Mouse (Mus musculus) small intestine, adult 2 months (tissue): ENCODE data around the gene S100z. TPM values are rescaled to one million over a fixed set of nuclear protein-coding genes. Genes with fewer than 3 reads are reported as not detected.
A peak's percentile ranks its signal among the peaks of the same experiment; 100 is the strongest.

Experiments used
- H3K27ac ChIP-seq: fragments of 200-500 bp; 2 replicates; pipeline ENCODE4 v1.5.1; 2012; ENCODE audit warnings: low read depth, low read length, control low read depth, inconsistent platforms; ENCODE audit not compliant: insufficient read depth
- H3K27me3 ChIP-seq: fragments of 200-500 bp; 2 replicates; pipeline ENCODE4 v1.6.1; 2012; ENCODE audit warnings: mild to moderate bottlenecking, moderate library complexity, low read length, inconsistent platforms; ENCODE audit not compliant: control insufficient read depth, insufficient read depth
- H3K36me3 ChIP-seq: fragments of 200-500 bp; 2 replicates; pipeline ENCODE4 v1.6.1; 2012; ENCODE audit warnings: mild to moderate bottlenecking, low read length, control low read depth, inconsistent platforms; ENCODE audit not compliant: control insufficient read depth, insufficient read depth
- H3K4me1 ChIP-seq: fragments of 200-500 bp; 2 replicates; pipeline ENCODE4 v1.6.1; 2012; ENCODE audit warnings: low read length, inconsistent platforms, mixed read lengths; ENCODE audit not compliant: control insufficient read depth, insufficient read depth, insufficient read length
- H3K4me3 ChIP-seq: fragments of 200-500 bp; 2 replicates; pipeline ENCODE4 v1.5.1; 2012; ENCODE audit warnings: low read depth, mild to moderate bottlenecking, control low read depth, inconsistent platforms, low read length, moderate library complexity
- CTCF ChIP-seq: fragments of 200-500 bp; IDR thresholded peaks from 2 replicates; pipeline ENCODE4 v1.5.1; 2012; ENCODE audit warnings: low read depth, mild to moderate bottlenecking, control low read depth, inconsistent platforms, low read length, moderate library complexity, mixed read lengths; ENCODE audit not compliant: insufficient replicate concordance, insufficient read length; ENCODE audit errors: extremely low read depth
- POLR2A ChIP-seq: fragments of 200-500 bp; IDR thresholded peaks from 2 replicates; pipeline ENCODE4 v1.6.1; 2012; ENCODE audit warnings: low read depth, mild to moderate bottlenecking, control low read depth, inconsistent platforms, low read length, moderate library complexity
- WGBS: fragments of 180-500 bp; shearing (Covaris S2); methylation state at CpG from one replicate; pipeline ENCODE4 v1.1.7; 2018; 5-methylcytosine and 5-hydroxymethylcytosine counted together
- polyA plus RNA-seq: library from polyadenylated mRNA; depleted of rRNA; stranded (reverse); fragments of >200 nt; gene quantifications from 2 replicates; pipeline ENCODE4 v1.2.3, GENCODE M21; 2012

The S100z gene
- polyA plus RNA-seq, 1 experiment, result not detected

DNA sequence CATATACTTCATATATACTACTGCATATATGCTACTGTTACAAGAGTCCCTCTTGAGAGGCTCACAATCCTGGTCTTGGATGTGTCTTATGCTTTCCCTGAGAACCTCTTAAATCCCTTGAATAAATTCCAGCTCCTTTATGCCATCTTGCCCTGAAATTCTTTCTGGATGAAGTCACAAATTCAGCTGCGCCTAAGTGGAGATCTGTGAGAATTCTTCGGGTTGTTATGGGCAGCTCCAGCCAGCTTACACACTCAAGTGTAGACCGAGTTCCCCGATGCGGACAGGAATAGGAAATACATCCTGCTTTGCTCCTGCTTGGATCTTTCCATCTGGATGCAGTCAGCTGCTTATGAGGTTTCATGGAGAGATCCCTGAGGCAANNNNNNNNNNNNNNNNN is 6.1 kb upstream of the S100z start:
- TF ChIP-seq CTCF (no peak), POLR2A (no peak)
- H3K4me3 ChIP-seq, result no peak overlapping the region
- no peaks in the 10 kb centered on the region for H3K36me3 ChIP-seq
- H3K4me1 ChIP-seq, result peaks cover 3% of the 10 kb centered on the region; the same call in 1 of the 2 replicates
- H3K27ac ChIP-seq, result no peak overlapping the region
- no peaks in the 10 kb centered on the region for H3K27me3 ChIP-seq
- WGBS, result 64% methylated on average over 5 of the region's 5 CpGs

DNA sequence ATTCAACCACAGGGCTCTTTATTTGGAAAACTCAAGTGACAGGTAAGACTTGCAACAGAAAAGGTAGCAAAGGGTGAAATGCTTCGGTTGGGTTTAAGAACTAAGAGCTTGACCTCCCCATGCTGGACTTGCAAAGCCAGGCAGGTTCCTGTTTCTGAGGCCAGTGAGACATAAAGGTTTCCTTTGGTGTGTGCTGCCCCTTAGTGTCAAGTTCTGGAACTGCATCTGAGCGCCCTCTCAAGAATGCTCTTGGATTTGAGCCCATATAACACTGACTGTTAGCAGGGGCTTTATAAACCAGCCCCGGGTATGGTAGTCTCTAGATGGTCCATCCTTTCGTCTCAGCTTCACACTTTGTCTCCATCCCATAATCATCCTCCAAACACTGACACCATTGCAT is 2.9 kb upstream of the S100z start:
- no peaks in the 10 kb centered on the region for H3K4me1 ChIP-seq
- H3K27ac ChIP-seq, result no peak overlapping the region
- 4% methylated on average over 4 of the region's 4 CpGs for WGBS
- H3K27me3 ChIP-seq, result no peaks in the 10 kb centered on the region
- H3K36me3 ChIP-seq, result no peaks in the 10 kb centered on the region
- TF ChIP-seq POLR2A (no peak), CTCF (peak; percentile 68; the same call in 1 of the 2 replicates)
- H3K4me3 ChIP-seq, result no peak overlapping the region

DNA sequence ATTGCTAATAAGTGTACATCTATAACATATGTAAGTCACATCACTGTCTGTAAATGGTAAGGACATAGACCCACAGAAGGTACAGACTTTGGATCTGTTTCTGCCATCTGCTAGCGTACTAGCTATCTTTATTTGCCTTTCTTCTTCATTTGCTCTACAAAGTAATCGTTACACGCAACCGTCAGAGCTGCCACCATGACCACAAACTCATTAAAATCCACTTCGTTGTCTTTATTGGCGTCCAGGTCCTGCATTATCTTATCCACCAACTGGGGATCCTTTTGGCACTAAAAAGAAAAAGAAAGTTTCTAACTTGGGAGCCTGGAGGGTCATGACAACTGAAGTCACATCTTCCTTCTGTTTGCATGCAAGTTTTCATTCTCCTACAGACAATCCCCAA is 1.3 kb downstream of the S100z start:
- Histone ChIP-seq H3K36me3 (no peaks in the 10 kb centered on the region), H3K27ac (no peak overlapping the region), H3K4me1 (no peaks in the 10 kb centered on the region), H3K4me3 (no peak overlapping the region), H3K27me3 (no peaks in the 10 kb centered on the region)
- WGBS, result 52% methylated on average over 6 of the region's 6 CpGs
- TF ChIP-seq CTCF (no peak), POLR2A (no peak)

DNA sequence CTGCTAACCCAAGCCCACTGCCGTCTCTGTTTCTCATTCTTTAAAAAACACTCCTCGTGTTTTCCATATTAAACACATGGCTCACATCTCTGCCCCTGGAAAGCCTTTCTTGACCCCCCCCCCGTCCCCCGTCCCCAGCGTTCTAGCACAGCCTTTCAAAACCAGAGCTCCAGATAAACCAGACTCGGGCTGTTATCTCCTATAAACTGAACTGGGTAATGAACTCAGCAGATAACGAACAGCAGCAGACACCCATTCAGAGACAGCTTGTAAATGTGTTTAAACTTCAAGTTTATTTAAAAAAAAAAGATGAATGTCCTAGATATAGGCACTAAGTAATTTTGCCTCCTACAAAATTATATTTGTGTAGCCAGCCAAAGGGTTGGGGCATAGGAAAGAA is 3.4 kb downstream of the S100z start:
- 24% methylated on average over 7 of the region's 7 CpGs for WGBS
- Histone ChIP-seq H3K27me3 (no peaks in the 10 kb centered on the region), H3K4me1 (no peaks in the 10 kb centered on the region), H3K27ac (no peak overlapping the region), H3K4me3 (no peak overlapping the region), H3K36me3 (no peaks in the 10 kb centered on the region)
- no peak for TF ChIP-seq CTCF
- no peak for TF ChIP-seq POLR2A

DNA sequence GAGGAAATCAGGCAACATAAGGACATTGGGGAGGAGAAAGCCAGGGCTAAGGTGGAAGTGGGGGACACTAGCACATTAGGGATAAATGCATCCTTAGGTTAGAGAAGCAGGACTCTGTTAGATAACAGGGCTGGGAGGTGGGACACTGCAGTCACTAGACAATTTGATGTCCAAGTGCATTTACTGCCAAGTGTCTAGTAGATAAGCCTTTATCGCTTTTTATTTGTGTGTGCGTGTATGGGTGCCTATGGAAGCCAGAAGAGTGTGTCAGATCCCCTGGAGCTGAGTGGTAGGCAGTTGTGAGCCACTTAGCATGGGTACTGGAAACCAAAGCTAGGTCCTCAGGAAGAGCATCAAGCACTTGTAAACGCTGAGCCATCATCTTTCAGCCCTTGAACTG is 4.2 kb downstream of the S100z start:
- WGBS, result 74% methylated on average over 3 of the region's 3 CpGs
- H3K27ac ChIP-seq, result no peak overlapping the region
- TF ChIP-seq POLR2A, result no peak
- TF ChIP-seq CTCF, result no peak
- H3K4me1 ChIP-seq, result no peaks in the 10 kb centered on the region
- H3K4me3 ChIP-seq, result no peak overlapping the region
- H3K36me3 ChIP-seq, result no peaks in the 10 kb centered on the region
- no peaks in the 10 kb centered on the region for H3K27me3 ChIP-seq

DNA sequence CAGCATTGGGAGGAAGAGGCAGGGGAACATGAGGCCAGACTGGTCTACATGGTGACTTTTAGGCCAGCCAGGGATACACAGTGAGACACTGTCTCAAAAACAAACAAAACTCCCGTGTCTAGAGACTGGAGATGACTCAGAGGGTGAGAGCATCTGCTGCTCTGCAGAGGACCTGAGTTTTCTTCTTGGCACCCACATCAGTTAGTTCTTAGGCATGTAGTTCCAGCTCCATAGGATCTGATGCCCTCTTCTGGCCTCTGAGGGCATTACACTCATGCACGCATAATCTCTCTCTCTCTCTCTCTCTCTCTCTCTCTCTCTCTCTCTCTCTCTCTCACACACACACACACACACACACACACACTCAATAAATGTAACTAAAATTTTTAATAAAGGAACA is 7.6 kb downstream of the S100z start:
- Histone ChIP-seq H3K4me3 (no peak overlapping the region), H3K27me3 (no peaks in the 10 kb centered on the region), H3K36me3 (no peaks in the 10 kb centered on the region), H3K27ac (no peak overlapping the region), H3K4me1 (no peaks in the 10 kb centered on the region)
- WGBS, result 51% methylated on average over 2 of the region's 2 CpGs
- no peak for TF ChIP-seq CTCF
- no peak for TF ChIP-seq POLR2A

DNA sequence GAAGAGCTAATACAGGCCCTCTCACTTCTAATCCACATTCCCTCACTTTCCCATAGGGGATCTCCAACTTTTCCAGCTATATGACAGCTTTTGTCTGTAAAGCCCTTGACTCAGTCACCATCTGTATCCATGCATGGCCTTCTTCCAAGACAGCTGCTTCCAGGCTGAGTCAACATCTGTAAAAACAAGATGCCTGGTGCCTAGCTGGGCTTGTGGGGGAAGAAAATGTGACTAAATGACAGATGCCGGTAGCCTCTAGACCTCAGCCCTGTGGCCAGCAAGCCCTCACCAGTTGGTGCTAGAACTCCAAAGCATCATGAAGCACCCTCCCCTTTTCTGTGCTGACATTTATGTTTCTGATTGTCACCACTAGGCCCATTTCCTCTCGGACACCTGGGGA is 27.0 kb downstream of the S100z start:
- Histone ChIP-seq H3K4me1 (no peaks in the 10 kb centered on the region), H3K36me3 (no peaks in the 10 kb centered on the region), H3K27me3 (no peaks in the 10 kb centered on the region), H3K4me3 (no peak overlapping the region), H3K27ac (no peak overlapping the region)
- TF ChIP-seq CTCF (no peak), POLR2A (no peak)
- WGBS, result 55% methylated on average over 2 of the region's 2 CpGs
